Mouse (Mus musculus): ENCODE data around the gene Kif1a. TPM values are rescaled to one million over a fixed set of nuclear protein-coding genes. Genes with fewer than 3 reads are reported as not detected.
"Not testable (repeated sequence)": the region's sequence is repeated elsewhere in the genome, so short reads cannot be mapped to it uniquely, and the experiment has no call there.

Gene Kif1a
- total RNA-seq, 2 experiments from 2014 or later, result 1.5 to 1.7 TPM

DNA sequence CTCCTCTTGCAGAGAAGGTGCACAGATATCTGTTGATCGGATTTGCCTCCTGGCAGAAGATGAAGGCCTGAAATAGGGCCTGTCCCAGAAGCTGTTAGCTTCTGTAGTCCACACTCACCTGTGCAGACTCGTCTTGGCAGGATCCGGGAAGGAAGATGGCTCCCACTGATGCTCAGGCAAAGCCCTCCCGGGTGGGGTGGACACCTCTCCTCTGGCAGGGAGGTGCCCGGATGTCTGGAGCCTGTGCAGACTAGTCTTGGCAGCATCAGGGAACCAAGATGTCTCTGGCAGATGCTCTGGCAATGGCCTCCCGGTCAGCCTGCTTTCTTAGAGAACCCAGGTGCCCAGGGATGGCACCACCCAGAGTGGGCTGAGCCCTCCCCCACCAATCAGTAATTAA, 131.0 kb downstream of the Kif1a start:
- not testable (repeated sequence) for DNase-seq

Other genes with a start within 250 kb of the Kif1a start
- not detected for gene Ankmy1, start 199.0 kb downstream of the Kif1a start, total RNA-seq (2021)
- gene Dusp28, start 195.0 kb downstream of the Kif1a start, total RNA-seq (2021), result 10 to 100 TPM; 22.6 to 24.5 TPM
- gene Rnpepl1, start 191.2 kb downstream of the Kif1a start, total RNA-seq (2021), result 10 to 100 TPM; 64.0 to 66.5 TPM
- gene Capn10, start 167.6 kb downstream of the Kif1a start, total RNA-seq (2021), result 1 to 10 TPM; 4.4 to 5.5 TPM
- under 1 TPM; 0.23 to 0.27 TPM for gene Gpr35, start 151.1 kb downstream of the Kif1a start, total RNA-seq (2021)
- gene Aqp12, start 95.6 kb downstream of the Kif1a start, total RNA-seq (2021), result not detected
- not detected for gene Agxt, start 33.3 kb upstream of the Kif1a start, total RNA-seq (2021)
- not detected for gene 2310007B03Rik, start 59.0 kb upstream of the Kif1a start, total RNA-seq (2021)
- gene Crocc2, start 66.8 kb upstream of the Kif1a start, total RNA-seq (2021), result not detected
- gene Sned1, start 133.9 kb upstream of the Kif1a start, total RNA-seq (2021), result 1 to 10 TPM; 4.6 to 8.0 TPM
- gene Mterf4, start 204.0 kb upstream of the Kif1a start, total RNA-seq (2021), result 10 to 100 TPM in 1 of 2 experiments, 1 to 10 TPM in 1; 8.6 to 10.8 TPM
- 10 to 100 TPM; 15.8 to 17.5 TPM for gene Ppp1r7, start 240.9 kb upstream of the Kif1a start, total RNA-seq (2021)
- 1 to 10 TPM in 1 of 2 experiments, under 1 TPM in 1; 0.83 to 2.0 TPM for gene Pask, start 241.5 kb upstream of the Kif1a start, total RNA-seq (2021)